20 mouse cellular contexts compared by ENCODE assay signal in genomic region chr11:14958689-14959088, GRCm38 (mm10).
"Had no signal": no experiment of that assay in that cellular context is flagged by ENCODE, and none has a peak within 500 bp of the region (broad histone marks: within the 10 kb centered on the region; RNA-seq: fewer than 3 reads in every experiment).

No protein-coding gene starts in this region.

- H3K9ac ChIP-seq: kidney, embryonic 15.5 days; limb, embryonic 12.5 days; limb, embryonic 15.5 days had no signal

- DNase-seq: kidney, adult 11 months; kidney, adult 8-10 months; kidney, postnatal 10 days; kidney, postnatal 36 days; layer of hippocampus, postnatal 36 days; left cerebral cortex, postnatal 4 days; lung, adult 2 months; lung, postnatal 14 days; lung, postnatal 4 days; midbrain, embryonic 14.5 days; right cerebral cortex, adult 18-20 months; right cerebral cortex, postnatal 25 days; spleen, adult 18-20 months; thymus, adult 18-20 months; thymus, postnatal 36 days had no signal

- H3K36me3 ChIP-seq: kidney, embryonic 15.5 days; limb, embryonic 12.5 days; limb, embryonic 15.5 days had no signal

- H3K27ac ChIP-seq: kidney, embryonic 15.5 days; left cerebral cortex, adult 2 months; limb, embryonic 12.5 days; limb, embryonic 15.5 days had no signal

- H3K4me3 ChIP-seq: kidney, embryonic 15.5 days; left cerebral cortex, adult 2 months; limb, embryonic 12.5 days; limb, embryonic 15.5 days had no signal

- H3K9me3 ChIP-seq: kidney, embryonic 15.5 days; limb, embryonic 12.5 days; limb, embryonic 15.5 days had no signal

- H3K4me1 ChIP-seq: kidney, embryonic 15.5 days; limb, embryonic 12.5 days; limb, embryonic 15.5 days had no signal

- H3K27me3 ChIP-seq: kidney, embryonic 15.5 days; limb, embryonic 12.5 days; limb, embryonic 15.5 days had no signal

- H3K4me2 ChIP-seq: kidney, embryonic 15.5 days; limb, embryonic 12.5 days; limb, embryonic 15.5 days; midbrain, embryonic 11.5 days had no signal
